7 mouse cellular contexts compared by ENCODE assay signal in the genomic region with DNA sequence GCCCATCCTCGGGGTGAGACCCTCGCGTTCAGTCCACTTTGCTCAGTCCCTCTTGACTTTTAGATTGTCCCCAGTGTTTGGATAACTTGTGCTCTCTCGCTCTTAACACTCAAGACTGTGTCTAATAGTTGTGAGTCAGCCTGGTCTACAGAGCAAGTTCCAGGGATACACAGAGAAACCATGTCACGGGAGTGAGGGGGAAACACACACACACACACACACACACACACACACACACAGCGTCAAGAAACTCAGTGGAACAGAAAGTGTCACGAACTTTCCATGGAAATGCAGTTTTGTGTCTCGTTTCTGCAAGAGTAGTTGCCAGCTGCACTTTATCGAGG. TPM values are rescaled to one million over a fixed set of nuclear protein-coding genes. Genes with fewer than 3 reads are reported as not detected.
DNase-seq lines count a peak whose midpoint lies in the region; ATAC-seq and TF ChIP-seq lines count a peak whose summit lies in the region.
"Not testable (repeated sequence)": the region's sequence is repeated elsewhere in the genome, so short reads cannot be mapped to it uniquely, and the experiment has no call there.

No protein-coding gene starts in this region.

- not testable (repeated sequence) for H3K27me3 ChIP-seq in heart, embryonic 13.5 days (replicated peaks); intestine, embryonic 14.5 days (replicated peaks; ENCODE audit: control insufficient read depth, insufficient read depth, low read length); limb, embryonic 14.5 days (ENCODE audit: control insufficient read depth, insufficient read depth, low read length); megakaryocyte, embryonic 14.5 days (replicated peaks); neural tube, embryonic 14.5 days (ENCODE audit: control insufficient read depth, insufficient read depth, low read length)

- peak overlapping the region; percentile 78 for H3K4me2 ChIP-seq in heart, embryonic 13.5 days
- H3K4me2 ChIP-seq in intestine, embryonic 14.5 days (ENCODE audit: low read length) = peak overlapping the region; percentile 53
- H3K4me2 ChIP-seq in limb, embryonic 14.5 days (replicated peaks; ENCODE audit: low read depth, low read length, severe bottlenecking) = peak overlapping the region; percentile 65
- H3K4me2 ChIP-seq in neural tube, embryonic 14.5 days (ENCODE audit: low read depth, low read length) = peak overlapping the region; percentile 57

- 0 out of 2 replicates have a peak, but pooled peaks have one; percentile 25 for ATAC-seq in erythroid progenitor cell, adult 5-6 weeks (replicated peaks; ENCODE audit: low FRiP score, poor library complexity, severe bottlenecking)
- not testable (repeated sequence) for ATAC-seq in heart, embryonic 13.5 days (ENCODE audit: extremely low read depth, insufficient number of reproducible peaks, low FRiP score, low TSS enrichment); intestine, embryonic 14.5 days (replicated peaks; ENCODE audit: low FRiP score, low TSS enrichment, low read depth); limb, embryonic 14.5 days (ENCODE audit: low FRiP score, low read depth); neural tube, embryonic 14.5 days (ENCODE audit: low read depth)

- H3K4me3 ChIP-seq in bone marrow, adult 2 months (replicated peaks; ENCODE audit: control insufficient read depth, low read depth, low read length) = peak overlapping the region; percentile 55
- peak overlapping the region; percentile 86 for H3K4me3 ChIP-seq in heart, embryonic 13.5 days
- peak overlapping the region; percentile 60 for H3K4me3 ChIP-seq in intestine, embryonic 14.5 days (ENCODE audit: low read depth, low read length)
- H3K4me3 ChIP-seq in limb, embryonic 14.5 days (replicated peaks; ENCODE audit: low read length) = peak overlapping the region; percentile 66
- peak overlapping the region; percentile 88 for H3K4me3 ChIP-seq in megakaryocyte, embryonic 14.5 days (replicated peaks)
- peak overlapping the region; percentile 56 for H3K4me3 ChIP-seq in neural tube, embryonic 14.5 days (ENCODE audit: low read depth, low read length)

- not testable (repeated sequence) for DNase-seq in intestine, embryonic 14.5 days (ENCODE audit: low spot score); limb, embryonic 14.5 days (ENCODE audit: low spot score)

- H3K27ac ChIP-seq in bone marrow, adult 2 months (ENCODE audit: control insufficient read depth, insufficient read depth, low read depth, low read length, poor library complexity); heart, embryonic 13.5 days (replicated peaks); intestine, embryonic 14.5 days (ENCODE audit: low read depth); limb, embryonic 14.5 days (replicated peaks; ENCODE audit: low read depth, low read length); neural tube, embryonic 14.5 days (ENCODE audit: low read depth, low read length): not testable (repeated sequence)

- not testable (repeated sequence) for TF ChIP-seq POLR2A in bone marrow, adult 2 months (IDR thresholded peaks at IDR 0.05; ENCODE audit: borderline replicate concordance, control insufficient read depth, low read depth, low read length); limb, embryonic 14.5 days (IDR thresholded peaks at IDR 0.05; ENCODE audit: borderline replicate concordance, extremely low read depth, insufficient read depth, insufficient read length)

- WGBS in bone marrow, adult 2 months = 12% methylated on average over 9 of the region's 9 CpGs
- WGBS in heart, embryonic 13.5 days = 27% methylated on average over 9 of the region's 9 CpGs
- WGBS in intestine, embryonic 14.5 days = 17% methylated on average over 9 of the region's 9 CpGs
- 29% methylated on average over 8 of the region's 9 CpGs for WGBS in limb, embryonic 14.5 days
- WGBS in neural tube, embryonic 14.5 days = 23% methylated on average over 9 of the region's 9 CpGs

- not testable (repeated sequence) for TF ChIP-seq CTCF in bone marrow, adult 2 months (IDR thresholded peaks at IDR 0.05; ENCODE audit: control insufficient read depth, insufficient read depth, low read length)

- H3K9me3 ChIP-seq in heart, embryonic 13.5 days; intestine, embryonic 14.5 days (ENCODE audit: control insufficient read depth, low read length); limb, embryonic 14.5 days (ENCODE audit: control insufficient read depth, low read length); megakaryocyte, embryonic 14.5 days; neural tube, embryonic 14.5 days (ENCODE audit: control insufficient read depth, low read length): not testable (repeated sequence)

- H3K36me3 ChIP-seq in heart, embryonic 13.5 days = peaks cover 14% of the 10 kb centered on the region
- H3K36me3 ChIP-seq in intestine, embryonic 14.5 days (ENCODE audit: control insufficient read depth, insufficient read depth, low read length) = peaks cover 14% of the 10 kb centered on the region
- H3K36me3 ChIP-seq in limb, embryonic 14.5 days (ENCODE audit: control insufficient read depth, insufficient read depth, low read length) = peaks cover 13% of the 10 kb centered on the region; the same call in 1 of the 2 replicates
- H3K36me3 ChIP-seq in megakaryocyte, embryonic 14.5 days (replicated peaks; ENCODE audit: low read length) = peaks cover 15% of the 10 kb centered on the region
- H3K36me3 ChIP-seq in neural tube, embryonic 14.5 days (ENCODE audit: control insufficient read depth, insufficient read depth, low read length) = not testable (repeated sequence)

- not testable (repeated sequence) for H3K4me1 ChIP-seq in bone marrow, adult 2 months (ENCODE audit: control insufficient read depth, insufficient read depth, low read length); heart, embryonic 13.5 days; intestine, embryonic 14.5 days (replicated peaks; ENCODE audit: control insufficient read depth, insufficient read depth, low read length); limb, embryonic 14.5 days (ENCODE audit: control insufficient read depth, insufficient read depth, low read length); neural tube, embryonic 14.5 days (ENCODE audit: control insufficient read depth, insufficient read depth, low read length)
- peaks cover 18% of the 10 kb centered on the region for H3K4me1 ChIP-seq in megakaryocyte, embryonic 14.5 days

- H3K9ac ChIP-seq in heart, embryonic 13.5 days = peak overlapping the region; percentile 93
- H3K9ac ChIP-seq in intestine, embryonic 14.5 days (ENCODE audit: low read length) = peak overlapping the region; percentile 72
- H3K9ac ChIP-seq in limb, embryonic 14.5 days (ENCODE audit: low read depth, low read length, severe bottlenecking) = peak overlapping the region; percentile 81
- H3K9ac ChIP-seq in neural tube, embryonic 14.5 days (replicated peaks; ENCODE audit: low read depth, low read length) = peak overlapping the region; percentile 76; the same call in 1 of the 2 replicates

RNA-seq across cellular contexts. Expression of gene Hsp90b1, which starts 19.3 kb away (rescaled TPM):
- 123 and 231 TPM in 2 replicates for polyA plus RNA-seq in bone marrow, adult 2 months (2011; ENCODE audit: insufficient read depth, insufficient read length, low replicate concordance, missing spikeins)
- total RNA-seq in erythroid progenitor cell, adult 5-6 weeks (2015; ENCODE audit: low replicate concordance) = 243 and 279 TPM in 2 replicates
- 366 and 415 TPM in 2 replicates for total RNA-seq in erythroid progenitor cell, adult 5-6 weeks (2017; ENCODE audit: low replicate concordance)
- polyA plus RNA-seq in heart, embryonic 13.5 days (2015; fragmentation: Nextera tagmentation; extraction: Ambion mirVana) = 435 and 494 TPM in 2 replicates
- polyA plus RNA-seq in intestine, embryonic 14.5 days (2014; fragmentation: Nextera tagmentation; extraction: Ambion mirVana) = 459 and 488 TPM in 2 replicates
- 242 and 401 TPM in 2 replicates for polyA plus RNA-seq in limb, embryonic 14.5 days (2012; rRNA removed)
- polyA plus RNA-seq in limb, embryonic 14.5 days (2014; fragmentation: Nextera tagmentation; extraction: Ambion mirVana) = 448 and 466 TPM in 2 replicates
- polyA plus RNA-seq in megakaryocyte, embryonic 14.5 days (2012; ENCODE audit: insufficient read depth, low replicate concordance) = 6.4 and 61.7 TPM in 2 replicates
- 246 and 273 TPM in 2 replicates for polyA plus RNA-seq in neural tube, embryonic 14.5 days (2014; fragmentation: Nextera tagmentation; extraction: Ambion mirVana)

RNA-seq across cellular contexts. Expression of gene Ttc41, which starts 19.6 kb away (rescaled TPM):
- 1.5 and 4.4 TPM in 2 replicates for polyA plus RNA-seq in bone marrow, adult 2 months (2011; ENCODE audit: insufficient read depth, insufficient read length, low replicate concordance, missing spikeins)
- 2.1 and 4.0 TPM in 2 replicates for total RNA-seq in erythroid progenitor cell, adult 5-6 weeks (2015; ENCODE audit: low replicate concordance)
- total RNA-seq in erythroid progenitor cell, adult 5-6 weeks (2017; ENCODE audit: low replicate concordance) = 1.0 and 2.3 TPM in 2 replicates
- polyA plus RNA-seq in heart, embryonic 13.5 days (2015; fragmentation: Nextera tagmentation; extraction: Ambion mirVana) = 1.8 and 2.1 TPM in 2 replicates
- 3.5 and 3.7 TPM in 2 replicates for polyA plus RNA-seq in intestine, embryonic 14.5 days (2014; fragmentation: Nextera tagmentation; extraction: Ambion mirVana)
- 1.9 and 2.5 TPM in 2 replicates for polyA plus RNA-seq in limb, embryonic 14.5 days (2012; rRNA removed)
- polyA plus RNA-seq in limb, embryonic 14.5 days (2014; fragmentation: Nextera tagmentation; extraction: Ambion mirVana) = 0.98 and 1.4 TPM in 2 replicates
- polyA plus RNA-seq in megakaryocyte, embryonic 14.5 days (2012; ENCODE audit: insufficient read depth, low replicate concordance) = not detected in 2 replicates
- polyA plus RNA-seq in neural tube, embryonic 14.5 days (2014; fragmentation: Nextera tagmentation; extraction: Ambion mirVana) = 2.0 and 3.0 TPM in 2 replicates
